Mouse (Mus musculus): Measurements from ENCODE around the gene Zfp93. TPM values are rescaled to one million over a fixed set of nuclear protein-coding genes. Genes with fewer than 3 reads are reported as not detected.

The Zfp93 gene
- 10.7 and 11.5 TPM in 2 replicates for polyA plus RNA-seq (2015; fragmentation: Nextera tagmentation; extraction: Ambion mirVana)

GRCm38 (mm10) chr7:24270288-24270672 is at the start of gene Zfp93:
TSS of gene Zfp93 (plus strand) at chr7:24270420.
- Histone ChIP-seq H3K27me3 (no peaks in the 10 kb centered on the region), H3K36me3 (peaks cover 20% of the 10 kb centered on the region), H3K4me1 (peaks cover 5% of the 10 kb centered on the region), H3K27ac (peak within 1 kb of the TSS; percentile 77), H3K9ac (peak within 1 kb of the TSS; percentile 66), H3K9me3 (replicated peaks) (no peaks in the 10 kb centered on the region), H3K4me3 (replicated peaks) (peak within 1 kb of the TSS; percentile 65), H3K4me2 (peak within 1 kb of the TSS; percentile 75)
- WGBS, result 0% methylated on average over 12 of the region's 12 CpGs
- peak; percentile 94 for ATAC-seq (replicated peaks; ENCODE audit: low FRiP score)

GRCm38 (mm10) chr7:24237040-24237791 is 33.0 kb upstream of the Zfp93 start, which contains the start of gene Zfp109:
TSS of gene Zfp109 (minus strand) at chr7:24237560.
- H3K4me3 ChIP-seq (replicated peaks), result peak within 1 kb of the TSS; percentile 86
- H3K27me3 ChIP-seq, result 0 out of 2 replicates have a peak, but pooled peaks cover 3% of the 10 kb centered on the region
- H3K9me3 ChIP-seq (replicated peaks), result no peaks in the 10 kb centered on the region
- peaks cover 14% of the 10 kb centered on the region; the same call in 1 of the 2 replicates for H3K36me3 ChIP-seq
- no peak within 1 kb of the TSS for H3K27ac ChIP-seq
- ATAC-seq (replicated peaks; ENCODE audit: low FRiP score), result peak; percentile 94
- H3K4me2 ChIP-seq, result peak within 1 kb of the TSS; percentile 65
- 4% methylated on average over 28 of the region's 28 CpGs for WGBS
- H3K9ac ChIP-seq, result peak within 1 kb of the TSS; percentile 64
- H3K4me1 ChIP-seq, result 0 out of 2 replicates have a peak, but pooled peaks cover 10% of the 10 kb centered on the region

- Histone ChIP-seq H3K27ac (no peak overlapping the region), H3K36me3 (no peaks in the 10 kb centered on the region), H3K9me3 (replicated peaks) (no peaks in the 10 kb centered on the region), H3K4me1 (peaks cover 6% of the 10 kb centered on the region), H3K9ac (no peak overlapping the region), H3K27me3 (no peaks in the 10 kb centered on the region), H3K4me2 (peak overlapping the region; percentile 66), H3K4me3 (replicated peaks) (peak overlapping the region; percentile 58)
- peak; percentile 68 for ATAC-seq (replicated peaks; ENCODE audit: low FRiP score)
- WGBS, result 68% methylated on average over 9 of the region's 9 CpGs
These were observed 16.2 kb upstream of the Zfp93 start for GRCm38 (mm10) chr7:24253779-24254615.

- ATAC-seq (replicated peaks; ENCODE audit: low FRiP score), result peak; percentile 95
- Histone ChIP-seq H3K27me3 (no peaks in the 10 kb centered on the region), H3K9me3 (replicated peaks) (no peaks in the 10 kb centered on the region), H3K4me3 (replicated peaks) (peak within 1 kb of the TSS; percentile 58), H3K4me1 (peaks cover 6% of the 10 kb centered on the region), H3K9ac (peak within 1 kb of the TSS; percentile 57), H3K27ac (no peak within 1 kb of the TSS), H3K36me3 (peaks cover 4% of the 10 kb centered on the region), H3K4me2 (peak within 1 kb of the TSS; percentile 66)
- WGBS, result 17% methylated on average over 21 of the region's 21 CpGs
These were observed 15.4 kb upstream of the Zfp93 start, which contains the start of gene Zfp108 for GRCm38 (mm10) chr7:24254633-24255474. TSS of gene Zfp108 (plus strand) at chr7:24254794.

GRCm38 (mm10) chr7:24259306-24259999 is 10.8 kb upstream of the Zfp93 start:
- no peak for ATAC-seq (replicated peaks; ENCODE audit: low FRiP score)
- Histone ChIP-seq H3K27ac (no peak overlapping the region), H3K4me3 (replicated peaks) (no peak overlapping the region), H3K4me2 (no peak overlapping the region), H3K4me1 (peaks cover 6% of the 10 kb centered on the region), H3K27me3 (no peaks in the 10 kb centered on the region), H3K36me3 (peaks cover 24% of the 10 kb centered on the region), H3K9ac (no peak overlapping the region), H3K9me3 (replicated peaks) (no peaks in the 10 kb centered on the region)
- WGBS, result 90% methylated on average over 13 of the region's 13 CpGs

- ATAC-seq (replicated peaks; ENCODE audit: low FRiP score), result no peak
These were observed 10.3 kb upstream of the Zfp93 start for GRCm38 (mm10) chr7:24260000-24260312.

GRCm38 (mm10) chr7:24268176-24269155 is 1.8 kb upstream of the Zfp93 start:
- Histone ChIP-seq H3K4me1 (peaks cover 5% of the 10 kb centered on the region), H3K36me3 (peaks cover 2% of the 10 kb centered on the region), H3K27ac (no peak overlapping the region), H3K4me3 (replicated peaks) (no peak overlapping the region), H3K9ac (no peak overlapping the region), H3K9me3 (replicated peaks) (no peaks in the 10 kb centered on the region), H3K4me2 (no peak overlapping the region), H3K27me3 (no peaks in the 10 kb centered on the region)
- ATAC-seq (replicated peaks; ENCODE audit: low FRiP score), result no peak
- 76% methylated on average over 24 of the region's 24 CpGs for WGBS

More at GRCm38 (mm10) chr7:24260000-24260312, 10.3 kb upstream of the Zfp93 start:
- Histone ChIP-seq H3K4me3 (replicated peaks) (no peak overlapping the region), H3K9ac (no peak overlapping the region), H3K27ac (no peak overlapping the region), H3K4me1 (peaks cover 5% of the 10 kb centered on the region), H3K27me3 (no peaks in the 10 kb centered on the region), H3K9me3 (replicated peaks) (no peaks in the 10 kb centered on the region), H3K4me2 (no peak overlapping the region), H3K36me3 (peaks cover 24% of the 10 kb centered on the region)
- WGBS, result 93% methylated on average over 4 of the region's 4 CpGs

- Histone ChIP-seq H3K4me1 (peaks cover 5% of the 10 kb centered on the region), H3K27me3 (no peaks in the 10 kb centered on the region), H3K27ac (no peak overlapping the region), H3K9ac (no peak overlapping the region), H3K9me3 (replicated peaks) (no peaks in the 10 kb centered on the region), H3K4me2 (no peak overlapping the region; the same call in 1 of the 2 replicates), H3K36me3 (peaks cover 10% of the 10 kb centered on the region), H3K4me3 (replicated peaks) (no peak overlapping the region)
- ATAC-seq (replicated peaks; ENCODE audit: low FRiP score), result no peak; the same call in 1 of the 2 replicates
- WGBS, result 71% methylated on average over 3 of the region's 3 CpGs
These were observed 964 bp upstream of the Zfp93 start for GRCm38 (mm10) chr7:24269256-24269655.

GRCm38 (mm10) chr7:24269667-24270287 is 443 bp upstream of the Zfp93 start:
- H3K9ac ChIP-seq, result 0 out of 2 replicates have a peak overlapping the region, but pooled peaks have one; percentile 34
- no peaks in the 10 kb centered on the region for H3K27me3 ChIP-seq
- WGBS, result 36% methylated on average over 7 of the region's 7 CpGs
- H3K36me3 ChIP-seq, result peaks cover 15% of the 10 kb centered on the region
- peak overlapping the region; percentile 75 for H3K4me2 ChIP-seq
- H3K4me3 ChIP-seq (replicated peaks), result peak overlapping the region; percentile 65
- peaks cover 5% of the 10 kb centered on the region for H3K4me1 ChIP-seq
- H3K9me3 ChIP-seq (replicated peaks), result no peaks in the 10 kb centered on the region
- ATAC-seq (replicated peaks; ENCODE audit: low FRiP score), result peak; percentile 64
- H3K27ac ChIP-seq, result peak overlapping the region; percentile 77; the same call in 1 of the 2 replicates

- H3K9me3 ChIP-seq (replicated peaks), result no peaks in the 10 kb centered on the region
- H3K9ac ChIP-seq, result no peak overlapping the region
- H3K4me3 ChIP-seq (replicated peaks), result no peak overlapping the region
- H3K27ac ChIP-seq, result no peak overlapping the region
- peak overlapping the region; percentile 75; the same call in 1 of the 2 replicates for H3K4me2 ChIP-seq
- peaks cover 28% of the 10 kb centered on the region for H3K36me3 ChIP-seq
- no peak for ATAC-seq (replicated peaks; ENCODE audit: low FRiP score)
- H3K27me3 ChIP-seq, result no peaks in the 10 kb centered on the region
- peaks cover 5% of the 10 kb centered on the region for H3K4me1 ChIP-seq
- WGBS, result 95% methylated on average over 6 of the region's 6 CpGs
These were observed 971 bp downstream of the Zfp93 start for GRCm38 (mm10) chr7:24271191-24271590.
